Mouse (Mus musculus): ENCODE data around the gene Trim63.

The Trim63 gene

DNA sequence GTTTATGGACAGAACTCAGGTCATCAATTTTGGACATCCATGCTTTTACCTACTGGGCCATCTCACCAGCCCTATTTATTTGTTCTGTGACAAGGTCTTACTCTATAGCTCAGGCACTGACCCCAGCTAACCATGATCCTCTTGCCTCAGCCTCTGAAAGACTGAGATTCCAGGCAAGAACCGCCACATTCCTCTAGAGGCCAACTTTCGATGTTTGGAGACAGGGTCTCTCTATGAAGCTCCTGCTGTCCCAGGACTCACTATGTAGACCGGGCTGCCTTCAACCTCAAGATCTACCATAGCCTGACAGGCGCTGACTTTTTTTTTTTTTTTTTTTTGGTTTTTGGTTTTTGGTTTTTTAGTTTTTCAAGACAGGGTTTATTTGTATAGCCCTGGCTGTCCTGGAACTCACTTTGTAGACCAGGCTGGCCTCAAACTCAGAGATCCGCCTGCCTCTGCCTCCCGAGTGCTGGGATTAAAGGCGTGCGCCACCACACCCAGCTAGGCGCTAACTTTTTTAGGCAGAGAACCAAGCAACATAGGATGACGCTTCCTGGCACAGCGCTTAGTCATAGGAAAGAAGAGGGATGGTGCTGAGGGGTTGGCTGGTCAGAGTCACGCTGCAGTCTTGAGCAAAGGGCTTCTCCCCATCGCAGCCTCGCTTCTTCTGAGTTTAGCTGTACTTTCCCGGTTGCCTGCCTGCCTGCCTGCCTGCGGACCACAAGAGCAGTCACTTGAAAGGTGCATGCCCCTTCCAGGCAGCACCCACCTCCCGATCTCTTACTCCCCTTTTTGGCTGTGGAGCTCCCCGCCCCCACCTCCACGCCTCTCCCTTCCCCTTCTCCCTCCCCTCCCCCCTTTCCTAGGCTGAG, 16.1 kb upstream of the Trim63 start:
- no peak for DNase-seq (ENCODE audit: low read depth in 2 of 2, low spot score in 2 of 2)

- DNase-seq (ENCODE audit: low read depth in 2 of 2, low spot score in 2 of 2), result no peak
Observed at GRCm38 (mm10) chr4:134299498-134299810, 15.5 kb upstream of the Trim63 start.

DNA sequence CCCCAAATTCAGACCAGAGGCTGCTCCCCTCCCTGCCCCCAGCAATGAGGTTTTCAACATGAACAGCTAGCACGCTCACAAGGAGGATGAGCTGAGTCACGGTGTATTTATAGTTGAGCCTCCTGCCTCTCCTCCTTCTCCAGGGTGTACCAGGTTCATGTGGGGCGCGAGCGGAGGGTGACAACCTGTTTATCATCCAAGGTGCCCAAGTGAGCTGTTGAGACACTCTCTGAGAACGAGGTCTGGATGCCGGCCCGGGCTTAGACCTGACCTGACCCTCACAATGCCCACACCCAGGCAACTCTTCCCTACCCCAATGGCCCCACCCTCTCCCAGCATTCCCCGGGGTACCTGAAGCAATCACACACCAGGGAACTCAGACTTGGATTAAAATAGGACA, 14.6 kb upstream of the Trim63 start:
- no peak for DNase-seq (ENCODE audit: low read depth in 2 of 2, low spot score in 2 of 2)

DNA sequence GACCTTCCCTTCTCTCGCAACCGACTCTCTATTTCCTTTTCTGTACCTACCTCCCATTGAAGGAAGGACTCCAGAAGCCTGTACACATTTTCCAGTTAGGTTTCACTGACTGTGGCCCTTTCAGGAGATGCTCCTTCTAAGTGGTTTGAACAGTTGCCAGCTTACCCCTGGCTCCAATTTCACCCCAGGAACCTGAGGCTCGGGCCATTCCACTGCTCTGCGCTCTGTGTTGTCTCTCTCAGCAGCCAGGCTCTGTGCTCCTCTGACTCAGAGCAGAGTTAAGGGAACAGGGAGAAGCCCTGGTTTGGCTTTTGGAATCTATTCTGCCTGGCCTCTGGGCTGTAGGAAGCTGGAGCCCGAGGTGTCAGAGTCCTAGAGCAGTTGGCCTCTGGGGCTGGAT, 12.8 kb upstream of the Trim63 start:
- DNase-seq (ENCODE audit: low read depth in 2 of 2, low spot score in 2 of 2), result no peak

DNA sequence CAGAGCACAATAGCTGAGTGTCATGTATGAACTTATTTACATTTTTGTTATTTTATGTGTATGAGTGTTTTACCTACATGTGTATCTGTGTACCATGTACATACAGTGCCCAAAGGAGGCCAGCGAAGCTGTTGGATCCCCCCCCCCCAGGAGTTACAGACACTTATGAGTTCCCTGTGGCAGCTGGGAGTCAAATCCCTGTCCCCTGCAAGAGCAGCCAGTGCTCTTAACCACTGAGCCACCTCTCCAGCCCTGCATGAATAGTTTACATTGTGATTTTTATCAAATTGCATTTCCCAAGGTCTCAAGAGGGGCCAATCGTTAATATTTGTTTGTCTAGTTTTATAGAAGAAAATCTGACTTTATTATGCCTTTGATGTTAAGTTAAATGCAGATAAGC, 8.0 kb upstream of the Trim63 start:
- no peak for DNase-seq (ENCODE audit: low read depth in 2 of 2, low spot score in 2 of 2)

GRCm38 (mm10) chr4:134307367-134308072, 7.4 kb upstream of the Trim63 start:
- no peak for DNase-seq (ENCODE audit: low read depth in 2 of 2, low spot score in 2 of 2)

GRCm38 (mm10) chr4:134310106-134310505, 4.8 kb upstream of the Trim63 start:
- DNase-seq (ENCODE audit: low read depth in 2 of 2, low spot score in 2 of 2), result no peak

DNA sequence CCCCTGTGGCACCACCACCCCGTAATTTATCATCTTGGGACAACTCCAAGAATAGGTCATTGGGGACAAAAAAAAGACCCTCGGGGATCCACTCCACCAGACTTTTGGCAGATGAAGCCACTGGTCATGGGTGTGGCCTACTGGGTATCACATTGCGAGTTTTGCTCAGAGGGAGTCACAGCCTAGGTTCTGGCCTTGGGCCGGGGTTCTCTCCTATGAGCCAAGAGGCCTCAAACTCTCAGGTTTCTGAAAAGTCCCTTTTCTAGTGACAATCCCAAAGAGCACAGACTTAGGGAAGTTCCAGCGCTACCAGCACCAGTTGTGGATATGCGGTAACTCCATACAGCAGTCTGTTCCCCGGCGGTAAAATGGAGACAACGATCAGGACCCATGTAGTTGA, 4.3 kb upstream of the Trim63 start:
- DNase-seq (ENCODE audit: low read depth in 2 of 2, low spot score in 2 of 2), result no peak

DNA sequence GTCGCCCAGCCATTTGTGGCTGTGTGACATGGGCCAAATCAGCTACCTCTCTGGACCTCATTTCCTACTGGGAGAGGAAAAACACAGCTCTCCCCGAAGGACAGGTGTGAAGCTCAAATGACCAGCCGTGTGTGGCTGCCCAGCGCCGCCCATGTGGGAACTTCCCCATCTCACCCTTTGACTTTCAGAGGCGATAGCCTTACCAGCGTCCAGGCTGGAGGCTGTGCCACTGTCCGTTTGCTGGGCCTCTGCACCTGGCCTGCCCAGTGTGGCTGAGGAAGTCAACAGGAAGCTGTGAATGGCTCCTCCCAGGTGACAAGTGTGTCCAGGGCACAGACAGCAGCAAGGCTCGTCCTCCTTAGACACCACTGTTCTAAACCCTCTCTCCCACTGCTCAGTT, 3.1 kb upstream of the Trim63 start:
- DNase-seq (ENCODE audit: low read depth in 2 of 2, low spot score in 2 of 2), result no peak

DNA sequence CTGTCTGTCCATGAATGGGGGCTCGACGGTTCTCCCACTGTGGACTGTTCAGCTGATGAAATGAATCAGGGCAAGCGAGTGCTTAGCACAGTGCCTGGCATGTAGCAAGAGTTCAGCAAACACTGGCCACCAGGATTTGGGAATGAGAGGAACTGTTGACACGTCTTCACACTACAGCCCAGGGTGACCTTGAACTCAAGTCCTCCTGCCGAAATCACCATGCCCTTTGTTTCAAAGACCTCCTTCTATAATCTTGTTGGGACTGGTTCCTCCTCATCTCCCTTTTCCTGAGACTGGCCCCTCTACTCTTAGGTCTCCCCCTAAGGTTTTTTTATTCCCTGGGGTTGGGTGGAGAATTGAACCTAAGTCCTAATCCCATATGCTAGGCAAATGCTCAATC, 2.6 kb upstream of the Trim63 start:
- DNase-seq (ENCODE audit: low read depth in 2 of 2, low spot score in 2 of 2), result no peak

DNA sequence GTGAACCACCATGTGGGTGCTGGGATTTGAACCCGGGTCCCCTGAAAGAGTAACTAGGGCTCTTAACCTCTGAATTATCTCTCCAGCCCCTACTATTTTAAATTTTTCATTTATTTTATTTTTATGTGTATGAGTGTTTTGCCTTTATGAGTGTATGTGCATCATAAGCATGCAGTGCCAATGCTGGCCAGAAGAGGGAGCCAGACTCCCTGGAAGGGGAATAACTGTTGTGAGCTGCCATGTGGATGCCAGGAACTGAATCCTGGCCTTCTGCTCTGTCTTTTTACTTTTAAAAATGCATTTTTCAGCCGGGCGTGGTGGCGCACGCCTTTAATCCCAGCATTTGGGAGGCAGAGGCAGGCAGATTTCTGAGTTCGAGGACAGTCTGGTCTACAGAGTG, 2.0 kb upstream of the Trim63 start:
- DNase-seq (ENCODE audit: low read depth in 2 of 2, low spot score in 2 of 2), result no peak

DNA sequence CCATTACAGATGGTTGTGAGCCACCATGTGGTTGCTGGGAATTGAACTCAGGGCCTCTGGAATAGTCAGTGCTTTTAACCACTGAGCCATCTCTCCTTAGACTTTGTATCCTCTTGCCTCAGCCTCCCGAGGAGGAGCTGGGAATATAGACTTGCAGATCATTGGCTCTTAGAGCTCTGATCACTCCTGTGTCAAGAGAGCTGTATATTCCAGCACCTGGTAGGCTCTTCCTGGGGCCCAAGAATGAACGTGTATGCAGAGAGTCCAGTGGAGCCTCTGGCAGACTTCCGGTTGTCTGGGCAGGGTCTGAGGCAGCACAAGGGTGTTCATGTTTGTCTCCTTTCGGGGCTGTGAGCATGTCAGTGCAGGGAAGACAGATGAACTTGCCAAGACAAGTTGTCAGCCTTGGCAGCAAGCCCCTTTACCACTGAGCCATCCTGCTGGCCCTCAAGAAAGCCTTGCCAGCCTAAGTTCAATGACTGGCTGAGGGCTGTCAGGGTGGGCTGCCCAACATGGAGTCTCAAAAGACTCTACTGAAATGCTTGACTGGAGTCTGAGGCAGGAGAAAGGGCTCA, 752 bp upstream of the Trim63 start:
- DNase-seq (ENCODE audit: low read depth in 2 of 2, low spot score in 2 of 2), result no peak

DNA sequence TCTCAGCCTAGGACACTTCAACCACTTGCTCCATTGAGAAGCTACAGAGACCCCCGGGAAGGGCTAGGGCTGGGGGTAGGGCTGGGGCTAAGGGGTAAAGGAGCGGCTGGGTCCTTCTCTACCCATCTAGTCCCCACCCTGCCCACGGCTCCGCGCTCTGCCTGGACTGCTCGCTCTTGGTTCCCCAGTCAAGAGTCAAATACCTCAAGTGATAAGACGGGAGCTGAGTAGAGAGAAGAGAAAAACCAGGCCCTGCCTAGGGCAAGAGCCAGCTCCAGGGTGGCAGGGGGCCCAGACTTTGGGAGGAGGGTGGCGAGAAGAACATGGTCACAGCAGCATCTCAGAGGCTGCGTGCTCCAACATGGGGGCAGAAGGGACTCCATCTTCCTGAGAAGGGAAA, 550 bp downstream of the Trim63 start:
- DNase-seq (ENCODE audit: low read depth in 2 of 2, low spot score in 2 of 2), result no peak

- DNase-seq (ENCODE audit: low read depth in 2 of 2, low spot score in 2 of 2), result no peak
Observed at GRCm38 (mm10) chr4:134316390-134316789, 1.5 kb downstream of the Trim63 start.

DNA sequence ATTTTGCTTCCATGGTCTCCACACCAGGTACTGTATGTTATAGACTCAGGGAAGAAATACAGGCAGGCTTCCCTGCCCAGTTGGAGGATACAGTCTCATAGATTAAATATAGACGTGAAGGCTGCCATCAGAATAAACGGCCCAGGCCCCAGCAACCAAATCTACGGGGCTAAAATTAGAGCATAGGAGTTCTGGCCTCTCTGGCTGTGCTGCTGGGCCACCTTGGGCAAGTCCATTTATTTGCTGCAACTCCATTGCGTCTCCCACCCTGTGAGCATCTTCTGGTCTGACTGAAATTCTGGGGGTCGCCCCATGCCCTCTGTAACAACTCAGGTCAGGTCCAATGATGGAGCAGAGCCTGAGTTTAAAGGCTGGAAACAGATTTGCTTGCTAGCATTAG, 4.2 kb downstream of the Trim63 start:
- no peak for DNase-seq (ENCODE audit: low read depth in 2 of 2, low spot score in 2 of 2)

DNA sequence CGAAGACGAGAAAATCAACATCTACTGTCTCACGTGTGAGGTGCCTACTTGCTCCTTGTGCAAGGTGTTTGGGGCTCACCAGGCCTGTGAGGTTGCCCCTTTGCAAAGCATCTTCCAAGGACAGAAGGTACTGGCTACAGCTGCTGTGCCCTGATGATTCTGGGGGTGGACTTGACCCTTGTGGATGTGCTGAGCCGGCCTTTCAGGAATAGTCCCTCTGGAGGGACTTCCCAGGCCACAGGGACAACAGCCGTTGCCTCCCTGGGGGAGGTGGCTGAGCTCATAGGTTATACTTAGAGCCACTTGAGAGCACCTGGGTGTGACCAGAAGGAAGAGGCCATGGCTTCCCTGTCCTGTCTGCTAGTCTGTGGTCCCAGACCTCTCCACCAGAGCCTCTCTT, 4.8 kb downstream of the Trim63 start:
- no peak for DNase-seq (ENCODE audit: low read depth in 2 of 2, low spot score in 2 of 2)

DNA sequence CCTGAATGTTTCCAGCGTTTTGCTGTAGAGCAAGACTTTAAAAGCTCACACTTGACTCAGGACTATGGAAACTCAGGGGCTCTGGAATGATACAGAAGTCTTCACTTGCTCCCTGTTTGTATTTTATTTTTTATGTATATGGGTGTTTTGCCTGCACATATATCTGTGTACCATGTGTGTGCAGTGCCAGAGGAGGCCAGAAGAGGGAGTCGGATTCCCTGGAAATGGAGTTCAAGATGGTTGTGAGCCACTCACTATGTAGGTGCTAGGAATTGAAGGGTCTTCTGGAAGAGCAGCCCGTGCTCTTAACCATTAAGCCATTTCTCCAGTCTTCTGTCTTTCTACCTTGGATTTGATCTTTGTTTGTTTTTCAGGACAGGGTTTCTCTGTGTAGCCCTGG, 6.6 kb downstream of the Trim63 start:
- DNase-seq (ENCODE audit: low read depth in 2 of 2, low spot score in 2 of 2), result no peak

DNA sequence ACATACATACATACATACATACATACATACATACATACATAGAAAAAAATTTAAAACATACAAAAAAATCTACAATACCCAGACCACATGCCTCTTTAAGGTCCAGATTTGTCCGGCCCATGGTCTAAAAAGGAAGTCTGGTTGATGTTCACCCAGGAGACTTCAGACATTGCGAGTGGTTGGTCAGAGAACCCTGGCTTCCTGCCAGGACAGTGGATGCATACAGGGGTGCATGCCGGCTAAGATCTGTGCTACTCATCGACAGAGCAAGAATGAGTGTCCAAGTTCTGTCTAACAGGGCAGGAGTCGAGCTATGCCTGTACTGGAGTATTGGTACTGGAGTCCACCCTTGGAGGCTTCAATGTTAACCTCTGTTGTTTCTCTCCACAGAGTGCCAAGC, 9.7 kb downstream of the Trim63 start:
- DNase-seq (ENCODE audit: low read depth in 2 of 2, low spot score in 2 of 2), result no peak

DNA sequence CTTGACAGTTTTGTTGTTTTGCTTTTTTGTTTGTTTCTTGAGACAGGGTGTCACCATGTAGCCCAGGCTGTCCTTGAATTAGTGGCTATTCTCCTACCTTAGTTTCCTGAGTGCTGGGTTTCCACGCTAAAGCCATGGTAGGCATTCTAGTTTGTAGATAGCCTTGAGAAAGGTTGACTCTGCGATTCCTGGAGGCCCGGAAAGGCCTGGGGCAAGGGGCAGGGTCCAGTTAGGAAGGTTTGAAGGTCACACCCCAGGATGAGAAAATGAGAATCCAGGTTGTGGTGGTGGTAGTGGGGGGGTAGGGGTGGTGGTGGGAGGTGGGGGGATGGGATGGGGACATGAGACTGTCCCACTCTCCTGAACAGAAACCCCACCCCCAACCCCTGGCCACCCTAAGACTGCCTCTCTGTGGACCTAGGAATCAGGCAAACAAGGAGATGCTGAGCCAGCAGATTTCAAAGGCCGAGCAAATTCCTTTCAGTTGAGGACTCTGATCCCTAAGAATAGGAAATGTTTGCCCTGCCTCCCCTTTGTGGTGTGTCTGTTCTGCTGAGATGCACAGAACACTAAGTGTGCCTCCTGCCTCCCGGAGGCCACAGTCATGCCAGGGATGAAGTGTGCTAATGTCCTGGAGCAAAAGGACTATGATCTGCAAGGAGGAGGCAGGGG, 12.1 kb downstream of the Trim63 start:
- DNase-seq (ENCODE audit: low read depth in 2 of 2, low spot score in 2 of 2), result no peak

DNA sequence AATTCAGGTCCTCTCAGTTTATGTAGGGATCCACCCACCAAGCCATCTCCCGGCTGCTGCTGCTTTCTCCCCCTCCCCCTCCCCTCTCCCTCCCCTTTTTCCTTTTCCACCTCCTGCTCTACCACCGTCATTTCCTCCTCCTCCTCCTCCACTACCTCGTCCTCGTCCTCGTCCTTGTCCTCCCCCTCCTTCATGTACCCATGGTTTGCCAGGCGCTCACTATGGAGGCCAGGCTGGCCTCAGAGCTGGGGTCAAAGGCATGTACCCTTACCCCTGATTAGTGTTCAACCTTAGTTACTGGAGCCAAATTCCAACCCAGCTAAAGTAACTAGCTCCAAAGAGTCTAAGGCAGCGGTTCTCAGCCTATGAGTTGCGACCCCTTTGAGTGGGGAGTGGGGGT, 13.2 kb downstream of the Trim63 start:
- DNase-seq (ENCODE audit: low read depth in 2 of 2, low spot score in 2 of 2), result no peak

DNA sequence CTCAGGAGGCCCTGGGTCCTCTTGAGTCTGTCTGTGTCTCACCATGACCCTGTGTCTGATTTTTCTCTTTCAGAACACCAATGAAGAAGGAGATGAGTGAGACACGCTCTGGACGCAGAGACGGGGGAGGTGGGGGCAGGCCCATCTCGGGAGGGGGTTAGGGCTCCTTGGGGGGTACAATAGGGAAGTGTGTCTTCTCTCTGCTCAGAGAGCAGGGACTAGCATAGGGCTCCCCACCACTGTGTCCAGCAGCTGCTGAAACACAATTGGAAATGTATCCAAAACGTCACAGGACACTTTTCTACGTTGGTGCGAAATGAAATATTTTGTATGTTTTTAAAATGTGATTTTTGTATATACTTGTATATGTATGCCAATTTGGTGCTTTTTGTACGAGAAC, 13.9 kb downstream of the Trim63 start:
- no peak for DNase-seq (ENCODE audit: low read depth in 2 of 2, low spot score in 2 of 2)

DNA sequence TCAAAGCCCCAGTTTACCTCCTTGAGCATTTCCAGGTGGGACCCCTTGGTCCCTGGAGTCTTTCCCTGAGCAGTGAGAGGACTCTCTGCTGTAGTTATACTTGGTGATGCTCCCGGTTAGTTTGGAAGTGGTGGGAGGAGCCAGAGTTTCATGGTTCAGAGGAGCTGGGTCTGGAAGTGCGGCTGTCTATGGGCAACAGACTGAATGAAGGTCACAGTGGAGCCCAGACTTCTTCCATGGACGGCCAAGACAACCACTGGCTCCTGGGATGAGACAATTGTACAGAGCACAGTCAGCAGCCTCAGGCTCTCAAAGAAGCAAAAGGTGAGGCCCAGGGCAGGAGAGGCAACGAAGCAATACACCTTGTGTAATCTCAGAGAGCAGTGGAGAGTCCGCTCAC, 15.4 kb downstream of the Trim63 start:
- DNase-seq (ENCODE audit: low read depth in 2 of 2, low spot score in 2 of 2), result no peak
